Mouse (Mus musculus): Measurements from ENCODE around the gene Txndc8. TPM values are rescaled to one million over a fixed set of nuclear protein-coding genes. Genes with fewer than 3 reads are reported as not detected.

The Txndc8 gene
- not detected in 2 replicates for polyA plus RNA-seq (2016; fragmentation: Nextera tagmentation; extraction: Ambion mirVana)

GRCm38 (mm10) chr4:58009024-58009423 is at the start of gene Txndc8:
Gene Txndc8, minus strand, starts transcription at chr4:58009124.
- Histone ChIP-seq H3K4me3 (no peak within 1 kb of the TSS), H3K4me2 (replicated peaks) (no peak within 1 kb of the TSS), H3K9ac (replicated peaks) (no peak within 1 kb of the TSS), H3K9me3 (no peaks in the 10 kb centered on the region), H3K27me3 (no peaks in the 10 kb centered on the region), H3K4me1 (no peaks in the 10 kb centered on the region), H3K36me3 (no peaks in the 10 kb centered on the region), H3K27ac (replicated peaks) (no peak within 1 kb of the TSS)
- no peak for ATAC-seq (ENCODE audit: low FRiP score, low read depth)
- WGBS, result 88% methylated on average over 5 of the region's 5 CpGs

GRCm38 (mm10) chr4:58055653-58056052 is 46.7 kb upstream of the Txndc8 start:
- H3K9me3 ChIP-seq, result no peaks in the 10 kb centered on the region
- no peak for ATAC-seq (ENCODE audit: low FRiP score, low read depth)
- H3K4me2 ChIP-seq (replicated peaks), result no peak overlapping the region
- no peak overlapping the region for H3K27ac ChIP-seq (replicated peaks)
- no peaks in the 10 kb centered on the region for H3K36me3 ChIP-seq
- no peaks in the 10 kb centered on the region for H3K27me3 ChIP-seq
- no peak overlapping the region for H3K4me3 ChIP-seq
- H3K4me1 ChIP-seq, result no peaks in the 10 kb centered on the region
- H3K9ac ChIP-seq (replicated peaks), result no peak overlapping the region

- WGBS, result 73% methylated on average over 5 of the region's 5 CpGs
- Histone ChIP-seq H3K4me2 (replicated peaks) (no peak overlapping the region), H3K36me3 (no peaks in the 10 kb centered on the region), H3K4me1 (no peaks in the 10 kb centered on the region), H3K4me3 (no peak overlapping the region), H3K27me3 (no peaks in the 10 kb centered on the region), H3K27ac (replicated peaks) (no peak overlapping the region), H3K9me3 (no peaks in the 10 kb centered on the region), H3K9ac (replicated peaks) (no peak overlapping the region)
- no peak for ATAC-seq (ENCODE audit: low FRiP score, low read depth)
Observed at GRCm38 (mm10) chr4:58054441-58054840, 45.5 kb upstream of the Txndc8 start.

GRCm38 (mm10) chr4:58050746-58051145 is 41.8 kb upstream of the Txndc8 start:
- Histone ChIP-seq H3K9ac (replicated peaks) (no peak overlapping the region), H3K9me3 (no peaks in the 10 kb centered on the region), H3K4me1 (no peaks in the 10 kb centered on the region), H3K4me2 (replicated peaks) (no peak overlapping the region), H3K36me3 (no peaks in the 10 kb centered on the region), H3K27me3 (no peaks in the 10 kb centered on the region), H3K27ac (replicated peaks) (no peak overlapping the region), H3K4me3 (no peak overlapping the region)
- no peak for ATAC-seq (ENCODE audit: low FRiP score, low read depth)
- WGBS, result 63% methylated on average over 8 of the region's 8 CpGs

GRCm38 (mm10) chr4:58050276-58050675 is 41.4 kb upstream of the Txndc8 start:
- 85% methylated on average over 8 of the region's 8 CpGs for WGBS

GRCm38 (mm10) chr4:58044833-58045232 is 35.9 kb upstream of the Txndc8 start:
- H3K4me1 ChIP-seq, result no peaks in the 10 kb centered on the region
- H3K36me3 ChIP-seq, result no peaks in the 10 kb centered on the region
- H3K27ac ChIP-seq (replicated peaks), result no peak overlapping the region
- no peak overlapping the region for H3K4me3 ChIP-seq
- H3K4me2 ChIP-seq (replicated peaks), result no peak overlapping the region
- H3K9me3 ChIP-seq, result no peaks in the 10 kb centered on the region
- WGBS, result 91% methylated on average over 6 of the region's 6 CpGs
- ATAC-seq (ENCODE audit: low FRiP score, low read depth), result no peak
- H3K9ac ChIP-seq (replicated peaks), result no peak overlapping the region
- H3K27me3 ChIP-seq, result no peaks in the 10 kb centered on the region

More at GRCm38 (mm10) chr4:58050276-58050675, 41.4 kb upstream of the Txndc8 start:
- no peak for ATAC-seq (ENCODE audit: low FRiP score, low read depth)
- Histone ChIP-seq H3K36me3 (no peaks in the 10 kb centered on the region), H3K4me3 (no peak overlapping the region), H3K9ac (replicated peaks) (no peak overlapping the region), H3K4me2 (replicated peaks) (no peak overlapping the region), H3K27me3 (no peaks in the 10 kb centered on the region), H3K27ac (replicated peaks) (no peak overlapping the region), H3K9me3 (no peaks in the 10 kb centered on the region), H3K4me1 (no peaks in the 10 kb centered on the region)

GRCm38 (mm10) chr4:58044356-58044755 is 35.4 kb upstream of the Txndc8 start:
- no peak for ATAC-seq (ENCODE audit: low FRiP score, low read depth)
- Histone ChIP-seq H3K9ac (replicated peaks) (no peak overlapping the region), H3K27ac (replicated peaks) (no peak overlapping the region), H3K36me3 (no peaks in the 10 kb centered on the region), H3K27me3 (no peaks in the 10 kb centered on the region), H3K4me1 (no peaks in the 10 kb centered on the region), H3K4me2 (replicated peaks) (no peak overlapping the region), H3K9me3 (no peaks in the 10 kb centered on the region), H3K4me3 (no peak overlapping the region)
- 95% methylated on average over 3 of the region's 3 CpGs for WGBS

- Histone ChIP-seq H3K27me3 (no peaks in the 10 kb centered on the region), H3K4me1 (no peaks in the 10 kb centered on the region), H3K36me3 (no peaks in the 10 kb centered on the region), H3K4me2 (replicated peaks) (no peak overlapping the region), H3K9ac (replicated peaks) (no peak overlapping the region), H3K27ac (replicated peaks) (no peak overlapping the region), H3K4me3 (no peak overlapping the region), H3K9me3 (no peaks in the 10 kb centered on the region)
- no peak for ATAC-seq (ENCODE audit: low FRiP score, low read depth)
- WGBS, result 75% methylated on average over 2 of the region's 2 CpGs
Observed at GRCm38 (mm10) chr4:58040093-58040492, 31.2 kb upstream of the Txndc8 start.

GRCm38 (mm10) chr4:58037096-58037705 is 28.3 kb upstream of the Txndc8 start:
- H3K27me3 ChIP-seq, result no peaks in the 10 kb centered on the region
- no peak overlapping the region for H3K27ac ChIP-seq (replicated peaks)
- no peaks in the 10 kb centered on the region for H3K36me3 ChIP-seq
- H3K4me1 ChIP-seq, result no peaks in the 10 kb centered on the region
- H3K4me3 ChIP-seq, result no peak overlapping the region
- no peak overlapping the region for H3K4me2 ChIP-seq (replicated peaks)
- 91% methylated on average over 6 of the region's 6 CpGs for WGBS
- no peak for ATAC-seq (ENCODE audit: low FRiP score, low read depth)
- H3K9ac ChIP-seq (replicated peaks), result no peak overlapping the region
- H3K9me3 ChIP-seq, result no peaks in the 10 kb centered on the region

- H3K9me3 ChIP-seq, result no peaks in the 10 kb centered on the region
- H3K4me1 ChIP-seq, result no peaks in the 10 kb centered on the region
- no peak overlapping the region for H3K4me2 ChIP-seq (replicated peaks)
- no peaks in the 10 kb centered on the region for H3K36me3 ChIP-seq
- H3K4me3 ChIP-seq, result no peak overlapping the region
- no peak for ATAC-seq (ENCODE audit: low FRiP score, low read depth)
- H3K27ac ChIP-seq (replicated peaks), result no peak overlapping the region
- no peak overlapping the region for H3K9ac ChIP-seq (replicated peaks)
- no peaks in the 10 kb centered on the region for H3K27me3 ChIP-seq
- WGBS, result 58% methylated on average over 13 of the region's 13 CpGs
Observed at GRCm38 (mm10) chr4:58034663-58035062, 25.7 kb upstream of the Txndc8 start.

- Histone ChIP-seq H3K27me3 (no peaks in the 10 kb centered on the region), H3K9me3 (no peaks in the 10 kb centered on the region), H3K4me3 (no peak overlapping the region), H3K27ac (replicated peaks) (no peak overlapping the region), H3K4me2 (replicated peaks) (no peak overlapping the region), H3K36me3 (no peaks in the 10 kb centered on the region), H3K9ac (replicated peaks) (no peak overlapping the region), H3K4me1 (no peaks in the 10 kb centered on the region)
- ATAC-seq (ENCODE audit: low FRiP score, low read depth), result no peak
- WGBS, result 86% methylated on average over 1 of the region's 1 CpGs
Observed at GRCm38 (mm10) chr4:58032714-58033113, 23.8 kb upstream of the Txndc8 start.

- Histone ChIP-seq H3K4me3 (no peak overlapping the region), H3K36me3 (no peaks in the 10 kb centered on the region), H3K9ac (replicated peaks) (no peak overlapping the region), H3K9me3 (no peaks in the 10 kb centered on the region), H3K27ac (replicated peaks) (no peak overlapping the region), H3K27me3 (no peaks in the 10 kb centered on the region), H3K4me1 (no peaks in the 10 kb centered on the region), H3K4me2 (replicated peaks) (no peak overlapping the region)
- no peak for ATAC-seq (ENCODE audit: low FRiP score, low read depth)
- WGBS, result 61% methylated on average over 3 of the region's 3 CpGs
Observed at GRCm38 (mm10) chr4:58003501-58003900, 5.4 kb downstream of the Txndc8 start.

GRCm38 (mm10) chr4:57991425-57991824 is 17.5 kb downstream of the Txndc8 start:
- Histone ChIP-seq H3K9me3 (no peaks in the 10 kb centered on the region), H3K4me2 (replicated peaks) (no peak overlapping the region), H3K36me3 (no peaks in the 10 kb centered on the region), H3K4me1 (no peaks in the 10 kb centered on the region), H3K9ac (replicated peaks) (no peak overlapping the region), H3K4me3 (no peak overlapping the region), H3K27me3 (no peaks in the 10 kb centered on the region), H3K27ac (replicated peaks) (no peak overlapping the region)
- no peak for ATAC-seq (ENCODE audit: low FRiP score, low read depth)
- 96% methylated on average over 1 of the region's 1 CpGs for WGBS
